Mouse (Mus musculus): ENCODE measurements around the gene Lbx2. TPM values are rescaled to one million over a fixed set of nuclear protein-coding genes. Genes with fewer than 3 reads are reported as not detected.
A peak's percentile ranks its signal among the peaks of the same experiment; 100 is the strongest.

The Lbx2 gene
- polyA plus RNA-seq, 1 experiment from 2014 or later, result not detected

DNA sequence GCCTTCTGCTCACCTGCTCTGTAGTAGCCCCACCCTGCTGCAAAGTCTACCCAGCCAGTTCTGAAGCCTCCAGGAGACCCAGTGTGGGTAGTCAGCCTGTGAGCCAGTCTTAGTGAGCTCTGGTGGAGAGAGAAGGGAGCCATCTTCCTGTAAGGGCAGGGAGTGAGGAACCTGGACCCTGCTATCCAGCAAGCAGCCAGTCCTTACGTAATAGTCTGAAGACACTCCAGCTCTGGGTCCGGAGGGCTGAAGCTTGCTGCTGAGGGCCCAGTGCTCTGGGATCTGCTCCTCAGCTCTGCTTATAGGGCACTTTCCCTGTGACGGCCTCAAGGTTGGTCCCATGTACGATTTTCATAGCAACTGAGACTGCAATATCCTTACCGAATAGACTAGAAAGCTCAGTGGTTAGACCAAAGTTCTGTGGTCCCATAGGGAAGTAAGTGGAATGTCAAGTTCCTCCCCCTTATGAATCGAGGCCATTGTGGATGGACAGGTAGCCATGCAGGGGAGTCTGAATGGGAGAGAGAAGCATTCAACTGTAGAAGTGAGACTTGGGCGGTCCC, 48.9 kb downstream of the Lbx2 start, which contains the start of gene Rtkn:
TSS of gene Rtkn (plus strand) at position 513 of the 563 bp plus-strand sequence.
- 62% methylated on average over 7 of the region's 7 CpGs for WGBS
- peak within 1 kb of the TSS; percentile 30; the same call in 1 of the 2 replicates for H3K4me2 ChIP-seq (ENCODE audit: low read length)
- peaks cover 19% of the 10 kb centered on the region for H3K4me1 ChIP-seq (ENCODE audit: control insufficient read depth, insufficient read depth, low read length)
- H3K27me3 ChIP-seq (ENCODE audit: control insufficient read depth, insufficient read depth, low read depth, low read length), result peaks cover 13% of the 10 kb centered on the region
- no peak within 1 kb of the TSS for H3K27ac ChIP-seq (ENCODE audit: low read length)
- H3K9ac ChIP-seq (ENCODE audit: low read depth, low read length), result no peak within 1 kb of the TSS
- H3K36me3 ChIP-seq (ENCODE audit: control insufficient read depth, insufficient read depth, low read length), result no peaks in the 10 kb centered on the region
- ATAC-seq, result no peak
- H3K9me3 ChIP-seq (replicated peaks; ENCODE audit: control insufficient read depth, low read length, poor library complexity, severe bottlenecking), result no peaks in the 10 kb centered on the region
- no peak within 1 kb of the TSS; the same call in 1 of the 2 replicates for H3K4me3 ChIP-seq (ENCODE audit: low read depth, low read length)

DNA sequence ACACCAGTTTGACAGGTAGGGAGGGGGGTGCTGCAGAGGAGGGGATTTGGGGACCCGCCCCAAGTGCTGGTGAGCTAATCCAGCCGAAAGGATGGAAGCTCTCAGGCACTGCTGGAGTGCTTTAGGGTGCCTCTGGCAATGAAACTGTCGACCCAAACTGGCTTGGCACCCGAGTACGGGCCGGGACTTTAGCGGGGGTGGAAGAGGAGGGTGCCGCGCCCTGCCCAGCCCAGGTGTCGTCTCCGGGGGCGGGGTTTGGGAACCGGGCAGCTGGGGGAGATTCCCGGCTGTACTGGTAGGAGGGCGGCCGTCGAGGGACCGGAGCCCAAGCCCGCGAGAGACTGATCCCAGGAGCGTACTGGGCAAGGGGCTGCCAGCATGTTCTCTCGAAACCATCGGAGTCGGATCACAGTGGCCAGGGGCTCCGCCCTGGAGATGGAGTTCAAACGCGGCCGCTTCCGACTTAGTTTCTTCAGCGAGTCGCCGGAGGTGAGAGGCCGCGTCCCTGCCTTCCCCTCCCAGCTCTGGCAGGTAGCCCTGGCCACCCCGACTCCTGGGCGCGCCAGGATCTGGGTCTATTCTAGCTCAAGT, 49.5 kb downstream of the Lbx2 start:
- no peak overlapping the region; the same call in 1 of the 2 replicates for H3K4me3 ChIP-seq (ENCODE audit: low read depth, low read length)
- 4% methylated on average over 37 of the region's 37 CpGs for WGBS
- no peak for ATAC-seq
- no peak overlapping the region for H3K9ac ChIP-seq (ENCODE audit: low read depth, low read length)
- no peak overlapping the region for H3K27ac ChIP-seq (ENCODE audit: low read length)
- H3K9me3 ChIP-seq (replicated peaks; ENCODE audit: control insufficient read depth, low read length, poor library complexity, severe bottlenecking), result no peaks in the 10 kb centered on the region
- H3K4me2 ChIP-seq (ENCODE audit: low read length), result peak overlapping the region; percentile 30; the same call in 1 of the 2 replicates
- peaks cover 13% of the 10 kb centered on the region for H3K27me3 ChIP-seq (ENCODE audit: control insufficient read depth, insufficient read depth, low read depth, low read length)
- H3K4me1 ChIP-seq (ENCODE audit: control insufficient read depth, insufficient read depth, low read length), result peaks cover 19% of the 10 kb centered on the region
- H3K36me3 ChIP-seq (ENCODE audit: control insufficient read depth, insufficient read depth, low read length), result no peaks in the 10 kb centered on the region

- H3K4me3 ChIP-seq (ENCODE audit: low read depth, low read length), result peak overlapping the region; percentile 37
- peaks cover 13% of the 10 kb centered on the region for H3K27me3 ChIP-seq (ENCODE audit: control insufficient read depth, insufficient read depth, low read depth, low read length)
- no peak for ATAC-seq
- no peaks in the 10 kb centered on the region for H3K36me3 ChIP-seq (ENCODE audit: control insufficient read depth, insufficient read depth, low read length)
- H3K27ac ChIP-seq (ENCODE audit: low read length), result peak overlapping the region; percentile 81
- H3K4me1 ChIP-seq (ENCODE audit: control insufficient read depth, insufficient read depth, low read length), result peaks cover 19% of the 10 kb centered on the region
- peak overlapping the region; percentile 54 for H3K4me2 ChIP-seq (ENCODE audit: low read length)
- H3K9me3 ChIP-seq (replicated peaks; ENCODE audit: control insufficient read depth, low read length, poor library complexity, severe bottlenecking), result no peaks in the 10 kb centered on the region
- 20% methylated on average over 5 of the region's 5 CpGs for WGBS
- 0 out of 2 replicates have a peak overlapping the region, but pooled peaks have one; percentile 66 for H3K9ac ChIP-seq (ENCODE audit: low read depth, low read length)
Measured at GRCm38 (mm10) chr6:83136291-83136880, 50.2 kb downstream of the Lbx2 start.

GRCm38 (mm10) chr6:83136881-83137575, 50.9 kb downstream of the Lbx2 start:
- 2% methylated on average over 26 of the region's 26 CpGs for WGBS
- peak overlapping the region; percentile 66 for H3K9ac ChIP-seq (ENCODE audit: low read depth, low read length)
- ATAC-seq, result peak; percentile 74
- H3K27me3 ChIP-seq (ENCODE audit: control insufficient read depth, insufficient read depth, low read depth, low read length), result peaks cover 13% of the 10 kb centered on the region
- no peaks in the 10 kb centered on the region for H3K9me3 ChIP-seq (replicated peaks; ENCODE audit: control insufficient read depth, low read length, poor library complexity, severe bottlenecking)
- H3K4me2 ChIP-seq (ENCODE audit: low read length), result peak overlapping the region; percentile 54
- H3K4me3 ChIP-seq (ENCODE audit: low read depth, low read length), result peak overlapping the region; percentile 37
- H3K27ac ChIP-seq (ENCODE audit: low read length), result peak overlapping the region; percentile 81
- H3K4me1 ChIP-seq (ENCODE audit: control insufficient read depth, insufficient read depth, low read length), result peaks cover 21% of the 10 kb centered on the region
- no peaks in the 10 kb centered on the region for H3K36me3 ChIP-seq (ENCODE audit: control insufficient read depth, insufficient read depth, low read length)

DNA sequence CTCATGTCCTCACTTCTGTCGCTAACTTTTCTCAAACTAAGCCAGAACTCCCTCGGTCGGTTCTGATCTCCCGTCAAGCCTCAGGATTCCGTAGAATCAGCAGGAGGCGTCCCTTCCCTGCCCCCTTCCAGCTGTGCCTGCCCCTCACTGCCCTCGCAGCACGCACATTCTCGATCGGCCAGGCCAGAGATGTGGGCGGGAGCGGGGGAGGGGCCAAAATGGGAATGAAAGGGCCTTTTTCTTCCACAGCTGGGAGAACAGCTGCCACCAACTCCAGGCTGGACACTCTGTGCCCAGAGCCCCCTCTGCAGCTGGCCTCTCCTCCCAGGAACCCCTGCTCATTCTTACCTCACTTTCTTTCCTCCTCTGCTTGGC, 51.4 kb downstream of the Lbx2 start:
- no peaks in the 10 kb centered on the region for H3K9me3 ChIP-seq (replicated peaks; ENCODE audit: control insufficient read depth, low read length, poor library complexity, severe bottlenecking)
- H3K36me3 ChIP-seq (ENCODE audit: control insufficient read depth, insufficient read depth, low read length), result no peaks in the 10 kb centered on the region
- ATAC-seq, result peak; percentile 30; the same call in 1 of the 2 replicates
- peak overlapping the region; percentile 37 for H3K4me3 ChIP-seq (ENCODE audit: low read depth, low read length)
- peaks cover 13% of the 10 kb centered on the region for H3K27me3 ChIP-seq (ENCODE audit: control insufficient read depth, insufficient read depth, low read depth, low read length)
- peaks cover 27% of the 10 kb centered on the region for H3K4me1 ChIP-seq (ENCODE audit: control insufficient read depth, insufficient read depth, low read length)
- peak overlapping the region; percentile 66 for H3K9ac ChIP-seq (ENCODE audit: low read depth, low read length)
- peak overlapping the region; percentile 54 for H3K4me2 ChIP-seq (ENCODE audit: low read length)
- H3K27ac ChIP-seq (ENCODE audit: low read length), result peak overlapping the region; percentile 81
- WGBS, result 2% methylated on average over 12 of the region's 12 CpGs

MicroRNA genes within 50 kb of the gene (microRNA counts, 519-probe panel; counts per million panel counts)
- 1,911 counts per million, percentile 42 among the panel's probes with 10 or more counts for microRNA mmu-miR-3470a+mmu-miR-3470b

Small RNAs within 50 kb of the gene (microRNA-seq; reads per million reads assigned to microRNA genes)
- gene Mir3470a, result not detected
- gene Mir7040, result not detected

Other genes with a start within 250 kb of the Lbx2 start
- 18.9 and 20.3 TPM in 2 replicates for gene Sema4f, start 146.6 kb upstream of the Lbx2 start, polyA plus RNA-seq (2015; fragmentation: Nextera tagmentation; extraction: Ambion mirVana)
- gene M1ap, start 139.5 kb upstream of the Lbx2 start, polyA plus RNA-seq (2015; fragmentation: Nextera tagmentation; extraction: Ambion mirVana), result not detected in 2 replicates
- 1.7 and 1.8 TPM in 2 replicates for gene Dok1, start 52.9 kb upstream of the Lbx2 start, polyA plus RNA-seq (2015; fragmentation: Nextera tagmentation; extraction: Ambion mirVana)
- 5.1 and 7.5 TPM in 2 replicates for gene Loxl3, start 52.2 kb upstream of the Lbx2 start, polyA plus RNA-seq (2015; fragmentation: Nextera tagmentation; extraction: Ambion mirVana)
- gene Aup1, start 31.8 kb upstream of the Lbx2 start, polyA plus RNA-seq (2015; fragmentation: Nextera tagmentation; extraction: Ambion mirVana), result 176 and 184 TPM in 2 replicates
- 76.1 and 87.8 TPM in 2 replicates for gene Htra2, start 31.1 kb upstream of the Lbx2 start, polyA plus RNA-seq (2015; fragmentation: Nextera tagmentation; extraction: Ambion mirVana)
- 0.30 and 0.37 TPM in 2 replicates for gene Dqx1, start 28.5 kb upstream of the Lbx2 start, polyA plus RNA-seq (2015; fragmentation: Nextera tagmentation; extraction: Ambion mirVana)
- not detected in 2 replicates for gene Tlx2, start 16.1 kb upstream of the Lbx2 start, polyA plus RNA-seq (2015; fragmentation: Nextera tagmentation; extraction: Ambion mirVana)
- gene Pcgf1, start 8.5 kb upstream of the Lbx2 start, polyA plus RNA-seq (2015; fragmentation: Nextera tagmentation; extraction: Ambion mirVana), result 50.4 and 52.5 TPM in 2 replicates
- 5.2 and 5.9 TPM in 2 replicates for gene Ccdc142, start 15.2 kb downstream of the Lbx2 start, polyA plus RNA-seq (2015; fragmentation: Nextera tagmentation; extraction: Ambion mirVana)
- 5.3 and 5.9 TPM in 2 replicates for gene Gm42688, start 15.2 kb downstream of the Lbx2 start, polyA plus RNA-seq (2015; fragmentation: Nextera tagmentation; extraction: Ambion mirVana)
- gene Mrpl53, start 22.7 kb downstream of the Lbx2 start, polyA plus RNA-seq (2015; fragmentation: Nextera tagmentation; extraction: Ambion mirVana), result 113 and 115 TPM in 2 replicates
- gene Mogs, start 29.1 kb downstream of the Lbx2 start, polyA plus RNA-seq (2015; fragmentation: Nextera tagmentation; extraction: Ambion mirVana), result 20.9 and 21.6 TPM in 2 replicates
- 148 and 163 TPM in 2 replicates for gene Wbp1, start 35.2 kb downstream of the Lbx2 start, polyA plus RNA-seq (2015; fragmentation: Nextera tagmentation; extraction: Ambion mirVana)
- gene Ino80b, start 39.1 kb downstream of the Lbx2 start, polyA plus RNA-seq (2015; fragmentation: Nextera tagmentation; extraction: Ambion mirVana), result 13.3 and 14.5 TPM in 2 replicates
- 10.7 TPM in 2 replicates for gene Rtkn, start 49.1 kb downstream of the Lbx2 start, polyA plus RNA-seq (2015; fragmentation: Nextera tagmentation; extraction: Ambion mirVana)
- 20.1 and 22.9 TPM in 2 replicates for gene Wdr54, start 70.0 kb downstream of the Lbx2 start, polyA plus RNA-seq (2015; fragmentation: Nextera tagmentation; extraction: Ambion mirVana)
- 11.4 and 16.3 TPM in 2 replicates for gene 1700003E16Rik, start 70.0 kb downstream of the Lbx2 start, polyA plus RNA-seq (2015; fragmentation: Nextera tagmentation; extraction: Ambion mirVana)
- gene Dctn1, start 79.6 kb downstream of the Lbx2 start, polyA plus RNA-seq (2015; fragmentation: Nextera tagmentation; extraction: Ambion mirVana), result 161 and 164 TPM in 2 replicates
- gene Slc4a5, start 133.5 kb downstream of the Lbx2 start, polyA plus RNA-seq (2015; fragmentation: Nextera tagmentation; extraction: Ambion mirVana), result 0.40 and 0.49 TPM in 2 replicates
- gene Mthfd2, start 239.5 kb downstream of the Lbx2 start, polyA plus RNA-seq (2015; fragmentation: Nextera tagmentation; extraction: Ambion mirVana), result 34.7 and 37.1 TPM in 2 replicates
- gene Mob1a, start 239.6 kb downstream of the Lbx2 start, polyA plus RNA-seq (2015; fragmentation: Nextera tagmentation; extraction: Ambion mirVana), result 19.2 and 20.8 TPM in 2 replicates

Measured in midbrain, embryonic 16.5 days (tissue).